Comparison of ENCODE assay signal across 10 mouse cellular contexts in the genomic region with DNA sequence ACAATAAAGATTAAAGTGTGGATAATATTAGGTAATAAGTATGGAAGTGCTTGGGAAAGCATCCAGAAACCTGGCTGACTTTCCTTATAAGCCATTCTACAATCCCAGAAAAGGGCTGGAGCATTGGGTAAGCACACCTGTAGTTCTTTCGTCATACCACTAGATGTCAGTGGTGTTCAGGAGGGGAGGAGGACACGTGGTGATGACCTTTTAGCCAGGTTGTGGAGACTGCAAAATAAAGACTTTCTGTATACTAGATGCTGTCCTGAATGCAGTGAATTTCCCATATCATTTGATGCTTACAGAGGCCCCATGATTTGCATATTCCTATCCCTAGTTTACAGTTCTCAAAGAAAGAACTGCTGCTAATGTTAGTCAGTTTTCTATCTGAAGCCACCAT.
DNase-seq lines count a peak whose midpoint lies in the region; ATAC-seq and TF ChIP-seq lines count a peak whose summit lies in the region.
"Had no signal": no experiment of that assay in that cellular context is flagged by ENCODE, and none has a peak within 500 bp of the region (broad histone marks: within the 10 kb centered on the region; RNA-seq: fewer than 3 reads in every experiment).

No protein-coding gene starts in this region.

- no peak overlapping the region for H3K4me2 ChIP-seq in kidney, embryonic 14.5 days (replicated peaks; ENCODE audit: low read depth, low read length)
- H3K4me2 ChIP-seq: embryonic facial prominence, embryonic 15.5 days had no signal

- no peak overlapping the region for H3K4me3 ChIP-seq in kidney, adult 2 months (ENCODE audit: insufficient read depth, low read depth, low read length)
- no peak overlapping the region for H3K4me3 ChIP-seq in kidney, embryonic 14.5 days (ENCODE audit: low read length)
- no peak overlapping the region for H3K4me3 ChIP-seq in cerebellum, adult 2 months (replicated peaks; ENCODE audit: insufficient read depth, low read depth, low read length)
- H3K4me3 ChIP-seq: embryonic facial prominence, embryonic 15.5 days; megakaryocyte, embryonic 14.5 days had no signal

- H3K36me3 ChIP-seq in kidney, adult 2 months (ENCODE audit: control insufficient read depth, insufficient read depth, low read length), result no peaks in the 10 kb centered on the region
- no peaks in the 10 kb centered on the region for H3K36me3 ChIP-seq in kidney, embryonic 14.5 days (ENCODE audit: control insufficient read depth, insufficient read depth, low read length)
- H3K36me3 ChIP-seq: embryonic facial prominence, embryonic 15.5 days had no signal

- TF ChIP-seq CTCF in kidney, adult 2 months (conservative IDR thresholded peaks at IDR 0.05; ENCODE audit: insufficient read depth, insufficient read length, low read depth, low read length), result peak; percentile 91
- TF ChIP-seq CTCF in cerebellum, adult 2 months (IDR thresholded peaks at IDR 0.05; ENCODE audit: borderline replicate concordance, insufficient read depth, low read depth, low read length), result peak; percentile 94

- H3K9me3 ChIP-seq in kidney, embryonic 14.5 days (ENCODE audit: control insufficient read depth, low read length), result no peaks in the 10 kb centered on the region
- H3K9me3 ChIP-seq: embryonic facial prominence, embryonic 15.5 days; megakaryocyte, embryonic 14.5 days had no signal

- 2% methylated on average over 2 of the region's 2 CpGs for WGBS in kidney, adult 2 months
- WGBS in kidney, embryonic 14.5 days, result 0% methylated on average over 2 of the region's 2 CpGs
- 8% methylated on average over 2 of the region's 2 CpGs for WGBS in cerebellum, adult 2 months

- H3K4me1 ChIP-seq in kidney, adult 2 months (ENCODE audit: control insufficient read depth, insufficient read depth, low read length), result no peaks in the 10 kb centered on the region
- no peaks in the 10 kb centered on the region for H3K4me1 ChIP-seq in kidney, embryonic 14.5 days (ENCODE audit: control insufficient read depth, insufficient read depth, low read length)
- H3K4me1 ChIP-seq in cerebellum, adult 2 months (ENCODE audit: control insufficient read depth, insufficient read depth, low read length), result no peaks in the 10 kb centered on the region
- H3K4me1 ChIP-seq: megakaryocyte, embryonic 14.5 days had no signal

- no peak for TF ChIP-seq POLR2A in kidney, adult 2 months (IDR thresholded peaks at IDR 0.05; ENCODE audit: low read depth, low read length)
- TF ChIP-seq POLR2A in cerebellum, adult 2 months (IDR thresholded peaks at IDR 0.05; ENCODE audit: borderline replicate concordance, insufficient read depth, low read length), result no peak

- H3K27me3 ChIP-seq in kidney, adult 2 months (replicated peaks; ENCODE audit: control insufficient read depth, insufficient read depth, low read length), result no peaks in the 10 kb centered on the region
- no peaks in the 10 kb centered on the region for H3K27me3 ChIP-seq in kidney, embryonic 14.5 days (ENCODE audit: control insufficient read depth, insufficient read depth, low read length)
- no peaks in the 10 kb centered on the region for H3K27me3 ChIP-seq in cerebellum, adult 2 months (ENCODE audit: control insufficient read depth, insufficient read depth, low read length)
- H3K27me3 ChIP-seq: embryonic facial prominence, embryonic 15.5 days had no signal

- no peak for ATAC-seq in kidney, embryonic 14.5 days (ENCODE audit: low FRiP score, low TSS enrichment)
- peak; percentile 74 for ATAC-seq in granulocyte monocyte progenitor cell, adult 5-6 weeks (replicated peaks; ENCODE audit: poor library complexity, severe bottlenecking)
- peak; percentile 71 for ATAC-seq in megakaryocyte-erythroid progenitor cell, adult 5-6 weeks (replicated peaks; ENCODE audit: low FRiP score, low TSS enrichment, poor library complexity, severe bottlenecking)

- no peak overlapping the region for H3K27ac ChIP-seq in kidney, adult 2 months (ENCODE audit: insufficient read depth, low read depth, low read length)
- no peak overlapping the region for H3K27ac ChIP-seq in kidney, embryonic 14.5 days (ENCODE audit: low read depth, low read length)
- no peak overlapping the region for H3K27ac ChIP-seq in cerebellum, adult 2 months (ENCODE audit: insufficient read depth, low read length)
- H3K27ac ChIP-seq: embryonic facial prominence, embryonic 15.5 days had no signal

- peak; percentile 42 for DNase-seq in kidney, adult 2 months
- DNase-seq in ES-CJ7 (ENCODE audit: low read depth, low spot score), result peak; percentile 49
- peak in 1 of 2 experiments; percentile 46 for DNase-seq in cerebellum, adult 2 months
- DNase-seq in right cerebral cortex, adult 18-20 months, result no peak
- no peak for DNase-seq in spleen, postnatal 10 days (ENCODE audit: low spot score in 2 of 2)

- no peak overlapping the region for H3K9ac ChIP-seq in kidney, embryonic 14.5 days (ENCODE audit: low read depth, low read length)
- H3K9ac ChIP-seq: embryonic facial prominence, embryonic 15.5 days had no signal

Comparison
In these comparisons a context has a peak if more than half of its experiments do, and no peak if none do; other contexts are left out.
1. DNase-seq: peak in kidney, adult 2 months (single experiment) and ES-CJ7 (single experiment); none in right cerebral cortex, adult 18-20 months (single experiment) and spleen, postnatal 10 days (0 of 2).